Mouse (Mus musculus) small intestine, adult 2 months (tissue): ENCODE results near the gene Afap1. TPM values are rescaled to one million over a fixed set of nuclear protein-coding genes. Genes with fewer than 3 reads are reported as not detected.

Experiments
- H3K27ac ChIP-seq: fragments of 200-500 bp; 2 replicates; pipeline ENCODE4 v1.5.1; 2012; ENCODE audit warnings: low read depth, low read length, control low read depth, inconsistent platforms; ENCODE audit not compliant: insufficient read depth
- H3K27me3 ChIP-seq: fragments of 200-500 bp; 2 replicates; pipeline ENCODE4 v1.6.1; 2012; ENCODE audit warnings: mild to moderate bottlenecking, moderate library complexity, low read length, inconsistent platforms; ENCODE audit not compliant: control insufficient read depth, insufficient read depth
- H3K36me3 ChIP-seq: fragments of 200-500 bp; 2 replicates; pipeline ENCODE4 v1.6.1; 2012; ENCODE audit warnings: mild to moderate bottlenecking, low read length, control low read depth, inconsistent platforms; ENCODE audit not compliant: control insufficient read depth, insufficient read depth
- H3K4me1 ChIP-seq: fragments of 200-500 bp; 2 replicates; pipeline ENCODE4 v1.6.1; 2012; ENCODE audit warnings: low read length, inconsistent platforms, mixed read lengths; ENCODE audit not compliant: control insufficient read depth, insufficient read depth, insufficient read length
- H3K4me3 ChIP-seq: fragments of 200-500 bp; 2 replicates; pipeline ENCODE4 v1.5.1; 2012; ENCODE audit warnings: low read depth, mild to moderate bottlenecking, control low read depth, inconsistent platforms, low read length, moderate library complexity
- CTCF ChIP-seq: fragments of 200-500 bp; IDR thresholded peaks from 2 replicates; pipeline ENCODE4 v1.5.1; 2012; ENCODE audit warnings: low read depth, mild to moderate bottlenecking, control low read depth, inconsistent platforms, low read length, moderate library complexity, mixed read lengths; ENCODE audit not compliant: insufficient replicate concordance, insufficient read length; ENCODE audit errors: extremely low read depth
- POLR2A ChIP-seq: fragments of 200-500 bp; IDR thresholded peaks from 2 replicates; pipeline ENCODE4 v1.6.1; 2012; ENCODE audit warnings: low read depth, mild to moderate bottlenecking, control low read depth, inconsistent platforms, low read length, moderate library complexity
- WGBS: fragments of 180-500 bp; shearing (Covaris S2); methylation state at CpG from one replicate; pipeline ENCODE4 v1.1.7; 2018; 5-methylcytosine and 5-hydroxymethylcytosine counted together
- polyA plus RNA-seq: library from polyadenylated mRNA; depleted of rRNA; stranded (reverse); fragments of >200 nt; gene quantifications from 2 replicates; pipeline ENCODE4 v1.2.3, GENCODE M21; 2012

Afap1 gene
- polyA plus RNA-seq, 1 experiment = 3.0 TPM

DNA sequence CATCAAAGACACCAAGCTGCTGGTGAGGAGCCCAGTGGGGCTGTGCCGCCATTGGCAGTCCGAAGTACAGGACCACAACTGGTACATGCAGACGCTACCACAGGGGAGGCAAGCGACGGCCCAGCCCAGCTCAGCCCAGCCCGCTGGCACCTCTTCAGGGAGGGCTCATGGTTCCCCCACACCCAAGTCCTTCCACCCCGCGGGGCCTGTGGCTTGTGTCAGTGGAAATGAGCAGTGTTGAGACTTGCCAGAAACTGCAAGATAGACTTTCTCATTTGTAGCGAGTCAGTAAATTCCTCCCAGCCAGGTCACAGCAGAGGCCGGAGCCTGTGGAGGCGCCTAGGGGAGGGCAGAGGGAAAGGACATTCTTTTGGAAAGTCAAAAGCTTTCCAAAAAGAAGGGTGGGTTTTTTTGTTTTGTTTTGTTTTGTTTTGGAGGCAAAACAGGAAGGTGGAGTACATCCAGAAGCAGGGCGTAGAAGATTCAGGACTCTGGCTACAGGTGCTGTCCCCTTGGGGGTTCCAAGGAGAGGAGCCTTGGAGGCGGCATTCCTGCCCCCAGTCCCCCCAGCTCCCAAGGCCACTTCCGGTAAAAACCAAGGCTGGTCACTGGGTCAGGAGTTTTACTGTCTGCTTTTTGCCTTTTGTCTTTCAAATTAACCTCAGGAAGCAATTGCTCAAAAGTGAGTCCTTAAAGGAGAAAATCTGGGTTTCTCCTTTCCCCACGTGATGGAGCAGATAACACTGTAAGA, 55.3 kb downstream of the Afap1 start:
- H3K4me1 ChIP-seq = peaks cover 2% of the 10 kb centered on the region; the same call in 1 of the 2 replicates
- 79% methylated on average over 15 of the region's 15 CpGs for WGBS
- TF ChIP-seq CTCF (no peak), POLR2A (no peak)
- H3K27me3 ChIP-seq = no peaks in the 10 kb centered on the region
- H3K36me3 ChIP-seq = no peaks in the 10 kb centered on the region
- H3K4me3 ChIP-seq = no peak overlapping the region
- no peak overlapping the region for H3K27ac ChIP-seq

- H3K4me3 ChIP-seq = no peak overlapping the region
- H3K4me1 ChIP-seq = peaks cover 2% of the 10 kb centered on the region; the same call in 1 of the 2 replicates
- no peak overlapping the region for H3K27ac ChIP-seq
- 76% methylated on average over 5 of the region's 5 CpGs for WGBS
- no peaks in the 10 kb centered on the region for H3K27me3 ChIP-seq
- TF ChIP-seq CTCF (no peak), POLR2A (no peak)
- no peaks in the 10 kb centered on the region for H3K36me3 ChIP-seq
Observed at GRCm38 (mm10) chr5:35949061-35949460, 55.9 kb downstream of the Afap1 start.

DNA sequence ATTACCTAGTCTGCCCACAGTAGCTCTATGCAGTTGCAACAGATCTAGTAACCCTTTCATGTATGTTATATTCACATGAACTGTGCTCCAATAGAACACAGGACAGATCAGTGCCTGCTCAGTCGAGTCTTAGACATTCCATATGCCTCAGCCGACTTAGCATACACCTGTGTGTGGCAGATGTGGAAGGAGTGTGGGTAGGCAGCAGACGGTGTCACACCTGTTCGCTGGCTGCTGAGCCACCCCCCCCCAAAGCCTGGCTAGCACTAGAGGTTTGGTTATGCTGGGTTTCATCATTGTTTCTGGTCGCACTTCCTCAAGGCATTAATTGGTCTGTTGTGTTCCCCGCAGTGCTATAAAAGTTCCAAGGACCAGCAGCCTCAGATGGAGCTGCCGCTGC, 57.4 kb downstream of the Afap1 start:
- Histone ChIP-seq H3K4me3 (no peak overlapping the region), H3K27ac (no peak overlapping the region), H3K4me1 (peaks cover 2% of the 10 kb centered on the region; the same call in 1 of the 2 replicates), H3K36me3 (no peaks in the 10 kb centered on the region), H3K27me3 (no peaks in the 10 kb centered on the region)
- 81% methylated on average over 7 of the region's 7 CpGs for WGBS
- TF ChIP-seq POLR2A = no peak
- TF ChIP-seq CTCF = no peak

GRCm38 (mm10) chr5:35954055-35954718, 61.1 kb downstream of the Afap1 start:
- Histone ChIP-seq H3K4me3 (no peak overlapping the region), H3K36me3 (no peaks in the 10 kb centered on the region), H3K4me1 (no peaks in the 10 kb centered on the region), H3K27ac (no peak overlapping the region), H3K27me3 (no peaks in the 10 kb centered on the region)
- TF ChIP-seq CTCF (no peak), POLR2A (no peak)
- 79% methylated on average over 12 of the region's 12 CpGs for WGBS

DNA sequence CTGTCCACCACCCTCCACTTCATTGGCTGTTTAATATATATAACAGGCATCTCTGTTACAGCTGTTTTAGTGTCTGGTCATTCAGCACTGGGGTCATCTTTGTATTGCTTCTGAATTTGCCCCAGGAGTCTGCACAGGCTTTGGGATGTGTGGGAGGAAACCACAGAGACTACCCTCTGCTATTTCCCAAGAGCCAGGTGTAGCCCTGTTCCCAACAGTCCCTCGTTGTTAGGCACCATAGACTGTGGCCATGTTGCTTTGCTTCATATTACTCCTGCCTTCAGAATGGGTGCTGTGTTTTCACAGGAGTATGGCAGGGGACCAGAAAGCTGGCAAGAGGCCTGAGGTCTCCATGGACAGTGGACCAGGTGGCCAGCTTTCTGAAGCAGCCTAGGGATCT, 63.1 kb downstream of the Afap1 start:
- no peaks in the 10 kb centered on the region for H3K36me3 ChIP-seq
- no peak overlapping the region for H3K27ac ChIP-seq
- TF ChIP-seq CTCF (no peak), POLR2A (no peak)
- H3K27me3 ChIP-seq = no peaks in the 10 kb centered on the region
- no peak overlapping the region for H3K4me3 ChIP-seq
- 63% methylated on average over 1 of the region's 1 CpGs for WGBS
- H3K4me1 ChIP-seq = no peaks in the 10 kb centered on the region

- no peak for TF ChIP-seq CTCF
- TF ChIP-seq POLR2A = no peak
- Histone ChIP-seq H3K27me3 (no peaks in the 10 kb centered on the region), H3K27ac (no peak overlapping the region), H3K4me1 (no peaks in the 10 kb centered on the region), H3K4me3 (no peak overlapping the region), H3K36me3 (no peaks in the 10 kb centered on the region)
- WGBS = 85% methylated on average over 2 of the region's 2 CpGs
Observed at GRCm38 (mm10) chr5:35958681-35959080, 65.6 kb downstream of the Afap1 start.

DNA sequence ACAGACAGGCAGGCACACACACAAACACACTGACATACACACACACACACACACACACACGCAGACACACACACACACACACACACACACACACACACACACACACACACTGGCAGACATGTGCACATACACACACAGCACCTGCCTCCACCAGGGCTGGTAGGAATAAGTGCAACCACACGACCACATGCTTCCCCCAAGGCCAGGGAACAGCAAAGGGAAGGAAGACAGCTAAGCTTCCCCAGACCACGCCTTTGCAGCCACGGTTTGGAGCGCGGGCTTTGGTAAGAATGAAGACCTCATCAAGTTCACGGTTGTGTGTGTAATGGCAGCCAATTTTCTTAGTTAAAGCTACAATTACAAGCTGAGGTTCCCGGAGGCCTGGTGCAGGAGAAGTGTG, 67.0 kb downstream of the Afap1 start:
- H3K4me3 ChIP-seq = no peak overlapping the region
- no peaks in the 10 kb centered on the region for H3K4me1 ChIP-seq
- no peaks in the 10 kb centered on the region for H3K36me3 ChIP-seq
- H3K27ac ChIP-seq = no peak overlapping the region
- H3K27me3 ChIP-seq = no peaks in the 10 kb centered on the region
- TF ChIP-seq POLR2A (no peak), CTCF (no peak)
- 61% methylated on average over 8 of the region's 8 CpGs for WGBS

GRCm38 (mm10) chr5:35961271-35961670, 68.2 kb downstream of the Afap1 start:
- WGBS = 59% methylated on average over 8 of the region's 8 CpGs
- no peaks in the 10 kb centered on the region for H3K27me3 ChIP-seq
- H3K36me3 ChIP-seq = 0 out of 2 replicates have a peak, but pooled peaks cover 2% of the 10 kb centered on the region
- H3K27ac ChIP-seq = no peak overlapping the region
- no peaks in the 10 kb centered on the region for H3K4me1 ChIP-seq
- H3K4me3 ChIP-seq = no peak overlapping the region
- TF ChIP-seq CTCF = no peak
- no peak for TF ChIP-seq POLR2A
